Mouse (Mus musculus): ENCODE results near the gene Ogfod3.

Gene Ogfod3

DNA sequence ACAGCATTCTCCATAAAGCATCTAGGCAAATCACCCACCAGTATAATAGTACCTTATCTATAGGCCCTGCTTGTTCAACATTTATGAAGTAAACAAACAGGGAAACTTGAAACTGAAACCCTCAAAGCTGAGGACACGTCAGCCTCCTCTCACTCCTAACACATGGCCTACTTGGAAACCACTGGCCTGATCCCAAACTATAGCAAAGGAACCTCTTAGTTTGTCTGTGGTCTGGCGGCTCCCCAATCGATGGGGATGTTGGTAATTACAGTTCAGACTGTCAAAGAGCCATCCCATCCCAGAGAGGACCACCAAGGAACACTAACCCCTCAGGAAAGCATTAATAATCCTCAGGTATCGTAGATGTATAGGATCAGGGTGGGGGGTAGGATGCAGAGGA, 4.7 kb downstream of the Ogfod3 start:
- no peak for DNase-seq (ENCODE audit: low read depth, low spot score)

GRCm38 (mm10) chr11:121198622-121199021, 5.9 kb downstream of the Ogfod3 start:
- no peak for DNase-seq (ENCODE audit: low read depth, low spot score)

DNA sequence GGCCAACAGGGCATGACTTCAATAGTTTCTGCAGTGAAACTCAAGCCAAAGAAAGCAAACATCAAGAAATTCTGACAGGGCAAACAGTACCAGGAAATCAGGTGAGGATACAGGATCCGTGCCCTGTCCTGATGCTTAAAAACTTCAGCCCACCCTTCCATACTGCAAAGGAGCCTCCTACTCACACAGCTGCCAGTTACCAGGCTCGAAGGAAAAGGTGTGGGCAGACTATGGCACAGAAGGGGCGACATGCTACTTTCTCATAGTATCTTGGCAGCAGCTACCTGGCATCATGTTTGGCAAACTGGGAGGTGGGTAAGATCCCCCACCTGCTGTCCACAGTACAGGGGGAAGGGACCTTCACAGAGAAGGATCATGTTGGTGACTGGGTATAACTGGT, 11.1 kb downstream of the Ogfod3 start:
- no peak for DNase-seq (ENCODE audit: low read depth, low spot score)

GRCm38 (mm10) chr11:121192742-121193141, 11.8 kb downstream of the Ogfod3 start:
- DNase-seq (ENCODE audit: low read depth, low spot score), result no peak

DNA sequence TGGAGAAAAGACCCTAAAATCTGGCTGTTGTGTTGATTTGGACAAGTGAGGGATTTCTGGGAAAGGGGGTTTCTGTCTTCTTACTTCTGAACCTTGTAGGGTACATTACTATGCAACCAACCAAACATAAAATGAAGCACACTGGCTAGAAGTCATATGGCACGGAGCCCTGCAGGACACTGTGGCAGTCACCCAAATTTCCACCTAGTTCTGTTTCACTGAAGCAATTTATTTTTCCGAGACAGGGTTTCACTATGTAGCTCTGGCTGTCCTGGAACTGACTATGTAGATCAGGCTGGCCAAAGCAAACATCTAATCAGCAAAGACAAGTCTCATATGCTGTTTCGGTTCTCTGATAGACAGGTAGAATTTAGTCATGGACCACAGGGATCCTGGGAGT, 14.8 kb downstream of the Ogfod3 start:
- no peak for DNase-seq (ENCODE audit: low read depth, low spot score)

DNA sequence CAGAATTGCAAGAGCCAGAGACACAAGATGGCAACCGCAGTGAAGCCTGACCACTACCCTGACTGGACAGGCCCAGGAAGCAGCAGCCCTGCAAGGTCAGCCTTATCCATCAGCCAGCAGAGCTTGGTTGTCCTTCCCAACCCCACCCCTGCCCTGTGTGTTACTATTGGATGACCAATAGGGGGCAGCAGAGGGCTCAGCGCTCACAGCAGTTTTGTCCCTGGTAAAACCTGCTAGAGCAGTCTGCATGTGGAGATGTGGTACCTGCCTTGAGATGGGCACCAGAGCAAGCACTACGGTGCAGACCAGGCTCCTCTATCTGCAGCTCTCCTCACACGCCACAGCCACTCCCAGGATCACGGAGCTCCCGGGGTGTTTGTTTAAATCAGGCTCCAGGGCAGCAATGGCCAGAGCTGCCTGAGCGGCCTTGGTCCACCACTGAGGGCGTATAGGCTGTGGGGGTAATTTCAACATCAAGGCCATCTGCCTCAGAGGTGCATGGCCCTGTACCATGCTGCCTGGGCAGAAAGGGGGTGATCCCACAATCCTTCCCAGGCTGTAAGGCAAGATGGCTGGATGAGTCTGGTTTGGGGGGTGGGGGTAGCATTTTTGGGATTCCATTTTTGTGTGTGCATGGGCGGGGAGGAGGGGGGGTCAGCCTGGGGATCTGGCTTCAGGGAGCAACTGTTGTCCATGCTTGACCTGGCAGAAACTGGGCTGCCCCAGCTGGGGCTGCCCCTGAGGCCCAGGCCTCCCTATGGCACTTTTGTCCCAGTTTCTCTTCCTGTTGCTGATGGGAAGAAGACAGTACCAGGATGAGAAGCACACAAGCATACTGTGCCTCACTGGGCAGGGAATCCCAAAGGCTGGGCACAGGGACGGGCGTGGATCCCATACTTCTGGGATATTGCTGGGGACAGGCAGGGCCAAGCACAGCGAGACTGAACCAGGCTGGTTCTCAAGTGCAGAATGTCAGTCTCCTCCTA, 27.9 kb downstream of the Ogfod3 start:
- DNase-seq (ENCODE audit: low read depth, low spot score), result peak; percentile 59

- DNase-seq (ENCODE audit: low read depth, low spot score), result no peak
These were observed 30.3 kb downstream of the Ogfod3 start for GRCm38 (mm10) chr11:121174234-121174633.

- DNase-seq (ENCODE audit: low read depth, low spot score), result no peak
These were observed 31.3 kb downstream of the Ogfod3 start for GRCm38 (mm10) chr11:121173203-121173602.

GRCm38 (mm10) chr11:121163751-121164150, 40.8 kb downstream of the Ogfod3 start:
- DNase-seq (ENCODE audit: low read depth, low spot score), result no peak

GRCm38 (mm10) chr11:121160636-121161346, 43.7 kb downstream of the Ogfod3 start:
- no peak for DNase-seq (ENCODE audit: low read depth, low spot score)

DNA sequence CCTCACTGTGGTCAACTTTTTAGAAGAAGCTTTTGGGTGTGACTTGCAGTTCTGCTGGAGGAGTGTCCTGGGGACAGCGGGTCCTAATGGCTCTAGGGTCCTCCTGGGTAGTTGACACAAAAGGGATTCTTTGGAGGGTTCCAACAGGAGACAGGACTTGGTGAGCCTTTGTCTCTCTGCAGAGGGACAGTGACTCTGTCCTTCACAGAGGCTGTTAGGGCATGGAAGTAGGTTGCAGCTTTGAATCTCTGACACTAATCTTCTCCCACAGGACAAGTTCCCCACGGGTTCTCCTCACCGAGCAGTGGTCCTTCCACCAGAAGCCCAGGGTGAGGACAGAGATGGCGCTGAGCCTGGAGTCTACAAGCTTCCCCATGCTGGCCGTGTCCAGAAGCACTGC, 44.5 kb downstream of the Ogfod3 start, which contains the start of gene Uts2r:
Uts2r (plus strand) TSS at position 301 of the 400 bp plus-strand sequence.
- no peak for DNase-seq (ENCODE audit: low read depth, low spot score)

GRCm38 (mm10) chr11:121156411-121156891, 48.1 kb downstream of the Ogfod3 start:
- no peak for DNase-seq (ENCODE audit: low read depth, low spot score)

DNA sequence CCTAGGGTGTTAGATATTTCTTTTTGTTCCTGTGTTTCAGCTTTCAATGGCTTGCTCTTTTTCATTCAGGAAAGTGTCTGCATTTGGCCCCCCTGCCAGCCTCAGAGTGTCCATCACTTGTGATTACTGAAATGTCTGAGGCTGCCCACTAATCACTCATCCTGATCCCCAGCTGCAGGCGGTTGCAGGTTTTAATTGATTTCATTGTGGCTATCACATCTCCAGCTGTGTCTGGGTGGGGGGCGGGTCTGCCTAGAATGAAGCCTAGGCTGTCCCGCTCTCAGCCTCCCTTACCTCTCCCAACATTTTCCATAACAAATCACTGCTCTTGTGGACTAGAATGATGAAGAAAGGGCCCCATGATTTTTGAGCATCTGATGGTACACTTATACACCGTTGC, 50.3 kb downstream of the Ogfod3 start:
- DNase-seq (ENCODE audit: low read depth, low spot score), result no peak

DNA sequence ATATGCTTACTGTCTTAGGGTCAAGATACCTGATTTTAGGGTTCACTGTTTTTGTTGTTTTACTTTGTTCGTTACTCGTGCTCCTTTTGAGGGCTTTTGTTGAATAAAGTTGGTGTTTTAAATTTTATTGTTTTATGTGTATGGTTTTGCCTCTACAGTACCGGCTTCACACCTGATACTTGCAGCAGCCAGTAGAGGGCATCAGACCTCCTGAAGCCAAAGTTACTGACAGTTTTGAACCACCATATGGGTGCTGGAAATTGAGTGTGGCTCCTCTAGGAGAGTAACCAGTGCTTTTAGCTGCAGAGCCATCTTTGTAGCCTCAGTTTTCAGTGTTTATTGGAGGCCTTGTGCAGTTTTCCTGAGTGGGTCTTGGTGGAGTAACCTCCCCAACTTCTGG, 56.3 kb downstream of the Ogfod3 start:
- DNase-seq (ENCODE audit: low read depth, low spot score), result no peak

GRCm38 (mm10) chr11:121145865-121146264, 58.6 kb downstream of the Ogfod3 start, which contains the start of gene Tex19.1:
Tex19.1 (plus strand) TSS chr11:121146143.
- no peak for DNase-seq (ENCODE audit: low read depth, low spot score)

- no peak for DNase-seq (ENCODE audit: low read depth, low spot score)
These were observed 61.0 kb downstream of the Ogfod3 start for GRCm38 (mm10) chr11:121143325-121144015.

DNA sequence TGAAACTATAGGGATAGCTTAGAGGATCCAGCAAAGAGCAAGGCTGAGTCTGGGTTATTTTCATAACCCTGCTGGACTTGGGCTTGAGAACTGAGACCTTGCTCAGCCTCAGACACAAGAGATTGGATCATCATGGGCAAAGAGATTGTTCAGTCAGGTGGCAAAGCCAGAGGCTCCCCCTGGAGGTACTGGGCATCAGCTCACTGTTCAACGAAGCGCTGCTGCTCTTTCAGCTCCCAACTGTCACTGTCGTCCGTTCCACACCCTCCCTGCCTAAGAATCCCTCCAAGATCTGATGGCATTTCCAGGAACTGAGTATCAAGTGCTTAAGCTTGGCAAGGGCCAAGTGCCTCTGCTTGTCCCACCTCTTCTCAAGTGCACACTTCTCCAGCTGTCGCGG, 65.8 kb downstream of the Ogfod3 start:
- DNase-seq (ENCODE audit: low read depth, low spot score), result no peak

DNA sequence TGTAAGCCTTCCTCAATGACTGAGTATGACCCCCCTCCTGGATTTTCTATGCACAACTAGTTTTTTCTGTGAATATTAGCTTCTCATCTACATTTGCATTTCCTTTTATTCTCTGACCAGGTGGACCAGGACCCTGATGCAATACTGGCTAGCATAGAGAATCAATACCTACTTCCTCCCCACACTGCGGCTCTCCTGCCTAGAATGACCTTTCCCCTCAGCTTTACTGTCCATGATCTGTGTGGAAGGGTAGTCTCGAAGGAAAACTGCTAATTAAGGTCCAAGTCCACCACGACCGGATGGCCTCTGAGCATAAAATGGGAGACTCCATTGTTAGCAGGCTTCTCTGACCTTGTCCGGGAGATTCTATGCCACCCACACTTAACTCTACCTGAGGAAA, 66.8 kb downstream of the Ogfod3 start:
- DNase-seq (ENCODE audit: low read depth, low spot score), result no peak

DNA sequence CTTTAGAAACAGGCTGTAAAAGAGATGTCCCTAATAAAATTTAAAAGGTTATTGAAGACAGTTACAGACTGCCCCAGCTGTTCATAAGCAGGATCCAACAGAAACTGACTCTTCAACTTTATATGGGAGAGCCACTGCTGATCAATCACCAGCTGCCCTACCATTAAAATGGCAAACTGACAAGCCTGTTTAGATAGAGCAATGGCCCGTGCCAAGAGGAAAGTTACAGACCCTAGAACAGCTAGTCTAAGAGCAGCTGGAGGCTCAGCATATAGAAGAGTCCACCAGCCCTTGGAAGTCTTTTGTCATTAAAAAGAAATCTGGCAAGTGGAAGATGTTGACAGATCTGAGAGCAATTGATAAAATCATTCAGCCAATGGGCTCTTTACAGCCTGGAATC, 69.9 kb downstream of the Ogfod3 start:
- DNase-seq (ENCODE audit: low read depth, low spot score), result no peak

DNA sequence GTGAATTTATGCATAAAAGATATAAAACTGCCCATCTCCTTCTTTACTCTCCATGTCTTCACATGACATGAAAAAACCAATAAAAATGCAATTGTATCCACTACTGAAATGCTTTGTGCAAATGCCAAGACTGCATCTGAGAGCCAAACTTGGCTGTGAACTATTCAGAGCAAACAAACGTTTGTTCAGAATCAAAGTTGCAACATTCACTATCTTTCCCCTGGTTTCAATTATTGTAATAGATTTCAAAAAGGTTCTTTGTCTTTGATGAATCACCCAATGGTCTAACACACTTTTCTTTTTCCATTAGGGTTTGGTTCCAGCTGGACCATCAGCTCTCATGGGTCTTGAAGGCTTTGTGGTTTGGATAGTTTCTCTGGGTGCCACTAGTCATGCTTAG, 74.9 kb downstream of the Ogfod3 start:
- DNase-seq (ENCODE audit: low read depth, low spot score), result no peak
